Mouse (Mus musculus) retina, postnatal 7 days (tissue): ENCODE data around the gene Krtap9-5.

ENCODE experiments used
- DNase-seq: peaks from one replicate; pipeline ENCODE4 v3.0.0-alpha.2; 2012; ENCODE audit warnings: low read depth, low spot score

Gene Krtap9-5

GRCm38 (mm10) chr11:99948175-99948574, at the start of gene Krtap9-5:
Krtap9-5 (plus strand) TSS chr11:99948475.
- no peak for DNase-seq

DNA sequence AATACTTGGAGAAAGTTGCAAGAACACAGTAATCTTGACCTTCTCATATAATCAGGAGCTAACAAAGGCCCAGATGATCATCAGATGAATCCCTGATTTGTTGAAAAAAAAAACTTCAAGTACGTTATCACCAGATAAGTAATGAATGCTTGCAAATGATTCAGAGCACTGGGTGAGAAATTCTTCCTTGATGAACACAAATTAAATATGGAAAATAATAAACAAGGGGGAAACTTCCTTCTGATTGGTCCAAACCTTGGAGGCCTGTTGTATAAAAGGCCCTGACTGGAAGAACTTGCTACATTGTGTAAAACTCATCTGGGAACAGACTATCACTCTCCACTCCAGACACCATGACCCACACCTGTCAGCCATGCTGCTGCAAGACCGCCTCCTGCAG, 40.7 kb upstream of the Krtap9-5 start, which contains the start of gene Krtap31-1:
TSS of gene Krtap31-1 (plus strand) at position 301 of the 400 bp plus-strand sequence.
- no peak for DNase-seq

GRCm38 (mm10) chr11:99914451-99914850, 33.8 kb upstream of the Krtap9-5 start, which contains the start of gene Gm11565:
Gm11565 (plus strand) TSS chr11:99914751.
- DNase-seq: no peak

DNA sequence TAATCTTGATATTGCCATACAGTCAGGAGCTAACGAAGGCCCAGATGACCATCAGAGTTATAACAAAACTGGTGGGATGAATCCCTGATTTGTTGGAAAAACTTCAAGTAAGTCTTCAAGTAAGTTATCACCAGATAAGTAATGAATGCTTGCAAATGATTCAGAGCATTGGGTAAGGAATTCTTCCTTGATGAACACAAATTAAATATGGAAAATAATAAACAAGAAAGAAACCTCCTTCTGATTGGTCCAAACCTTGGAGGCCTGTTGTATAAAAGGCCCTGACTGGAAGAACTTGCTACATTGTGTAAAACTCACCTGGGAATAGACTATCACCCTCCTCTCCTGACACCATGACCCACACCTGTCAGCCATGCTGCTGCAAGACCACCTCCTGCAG, 12.3 kb upstream of the Krtap9-5 start, which contains the start of gene Krtap31-2:
TSS of gene Krtap31-2 (plus strand) at position 301 of the 400 bp plus-strand sequence.
- DNase-seq: no peak

DNA sequence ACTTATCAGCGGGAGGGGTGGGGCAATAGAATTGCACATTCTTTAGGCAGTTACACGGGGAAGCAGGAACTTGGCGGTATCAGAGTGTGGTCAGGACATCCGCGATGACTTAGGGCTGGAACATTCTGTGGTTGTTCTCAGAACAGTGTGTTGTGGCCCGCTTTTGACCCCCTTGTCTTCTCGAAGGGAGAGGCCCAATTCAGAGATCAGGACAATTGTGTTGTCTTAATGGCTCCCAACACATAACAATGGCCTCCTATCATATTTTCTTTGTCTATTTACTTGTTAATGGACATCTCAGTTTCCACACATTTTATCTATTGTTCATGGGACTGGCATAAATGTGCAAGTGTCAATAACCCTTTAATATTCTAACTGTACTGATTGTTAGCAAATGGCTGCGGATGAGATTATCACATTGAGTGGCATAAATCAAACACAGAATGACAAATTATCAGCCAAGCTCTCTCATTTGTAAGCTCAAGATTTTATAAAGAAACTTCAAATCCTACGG, 10.5 kb upstream of the Krtap9-5 start:
- no peak for DNase-seq

- no peak for DNase-seq
Measured at GRCm38 (mm10) chr11:99964213-99964612, 15.9 kb downstream of the Krtap9-5 start.

GRCm38 (mm10) chr11:99965961-99966360, 17.7 kb downstream of the Krtap9-5 start:
- DNase-seq: no peak

DNA sequence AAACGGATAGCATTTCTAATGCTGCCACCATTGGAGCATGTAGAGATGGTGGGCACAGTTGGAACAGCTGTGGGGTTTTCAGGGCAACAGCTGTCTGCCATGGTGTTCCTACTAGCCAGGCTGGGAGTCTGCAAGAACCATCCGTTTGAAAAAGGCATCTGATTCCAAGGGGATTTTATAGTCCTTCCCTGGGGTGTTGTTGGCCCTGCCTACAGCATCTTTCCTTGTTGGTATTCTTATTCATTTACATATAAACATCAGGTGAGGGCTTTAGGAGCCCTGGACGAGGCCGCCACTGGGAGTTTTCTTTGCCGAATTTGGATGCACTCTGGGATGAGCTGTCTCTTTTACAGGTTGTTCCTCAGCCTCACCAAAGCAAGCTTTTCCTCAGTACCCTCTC, 30.7 kb downstream of the Krtap9-5 start, which contains the start of gene Krtap29-1:
TSS of gene Krtap29-1 (minus strand) at position 101 of the 400 bp plus-strand sequence.
- no peak for DNase-seq

DNA sequence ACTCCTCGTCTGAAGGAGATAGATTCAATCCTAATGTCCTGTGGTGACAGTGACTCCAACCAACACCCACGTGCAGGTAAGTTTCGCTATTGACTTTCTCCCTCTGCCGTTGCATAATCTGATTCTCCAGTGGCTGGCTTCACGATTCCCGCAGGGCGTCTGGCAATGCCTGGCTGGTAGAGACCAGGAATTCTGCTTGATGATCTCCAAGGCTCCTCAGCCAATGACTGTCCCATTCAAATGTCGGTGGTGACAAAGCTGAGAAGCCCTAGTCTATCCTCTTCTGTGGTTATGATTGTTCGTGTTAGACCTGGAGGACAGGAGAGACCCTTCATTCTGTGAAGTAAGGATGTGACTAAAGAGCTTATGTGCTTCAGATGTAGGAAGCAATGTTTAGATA, 34.5 kb downstream of the Krtap9-5 start:
- DNase-seq: no peak

- DNase-seq: no peak
Measured at GRCm38 (mm10) chr11:99983442-99983841, 35.2 kb downstream of the Krtap9-5 start.

- DNase-seq: peak; percentile 29
Measured at GRCm38 (mm10) chr11:99985291-99986092, 37.2 kb downstream of the Krtap9-5 start.

- no peak for DNase-seq
Measured at GRCm38 (mm10) chr11:99986180-99986647, 37.9 kb downstream of the Krtap9-5 start, which contains the start of gene Krtap16-1. Krtap16-1 (minus strand) TSS chr11:99986597.

DNA sequence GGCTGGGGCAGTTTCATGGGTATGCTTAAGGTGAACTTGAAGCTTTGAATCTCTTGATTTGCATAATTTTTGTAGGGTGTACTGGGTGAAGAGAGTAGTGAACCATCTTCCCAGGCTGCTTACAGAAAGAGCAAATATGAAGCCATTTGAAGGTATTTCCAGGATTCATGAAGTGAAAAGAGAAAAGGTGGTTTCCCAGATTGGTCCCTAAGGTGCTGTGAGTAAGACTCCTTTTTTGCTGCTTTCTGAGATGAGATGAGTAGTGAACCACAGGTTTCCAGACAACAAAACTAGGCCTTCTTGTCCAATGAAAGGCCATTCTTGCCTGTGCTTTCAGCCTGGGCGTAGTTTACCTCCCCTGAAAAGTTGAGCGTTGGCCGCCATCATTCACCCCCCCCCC, 40.3 kb downstream of the Krtap9-5 start:
- no peak for DNase-seq

DNA sequence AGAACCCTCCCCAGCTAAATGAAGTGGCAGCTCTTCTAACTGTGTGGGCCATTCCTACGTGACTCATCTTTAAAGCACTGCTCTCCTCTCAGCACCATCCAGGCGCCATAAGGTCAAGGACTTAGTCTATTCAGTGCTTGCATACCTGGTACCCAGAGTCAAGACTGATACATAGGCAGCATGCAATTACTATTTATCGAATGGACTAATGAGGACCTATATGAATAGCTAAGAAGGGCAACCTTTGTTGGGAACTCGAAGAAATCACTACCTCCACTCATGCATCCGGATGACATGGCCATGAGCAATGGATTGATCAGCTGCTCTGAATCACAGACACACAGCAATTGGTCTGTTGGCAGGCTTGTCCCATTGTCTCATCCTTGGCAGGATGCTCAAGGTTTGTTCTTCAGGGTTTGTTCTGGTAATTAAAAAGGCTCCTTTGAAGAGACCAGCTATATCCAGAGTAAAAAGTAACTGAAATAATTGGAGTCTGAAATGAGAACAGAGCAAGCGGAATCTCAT, 41.7 kb downstream of the Krtap9-5 start:
- no peak for DNase-seq

DNA sequence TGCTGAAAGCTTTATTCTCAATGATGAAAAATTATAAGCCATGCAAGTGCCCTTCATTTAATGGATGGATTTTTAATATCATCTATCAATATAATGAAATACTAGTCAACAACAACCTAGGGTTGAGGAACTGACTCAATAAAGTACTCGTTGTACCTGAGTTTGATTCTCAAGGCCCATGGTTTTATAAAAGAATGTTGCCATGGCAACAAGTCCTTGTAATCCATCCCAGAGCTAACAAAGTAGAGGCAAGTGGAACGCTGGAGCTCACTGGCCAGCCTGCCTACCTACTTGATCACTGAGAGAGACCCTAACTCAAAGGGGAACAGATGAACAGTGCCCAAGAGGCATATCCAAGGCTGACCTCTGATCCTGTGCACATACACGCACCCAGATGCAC, 42.3 kb downstream of the Krtap9-5 start:
- no peak for DNase-seq

GRCm38 (mm10) chr11:99993620-99994383, 45.5 kb downstream of the Krtap9-5 start, which contains the start of gene Krtap17-1:
Krtap17-1 (minus strand) TSS chr11:99993994.
- no peak for DNase-seq

GRCm38 (mm10) chr11:99994384-99994661, 46.0 kb downstream of the Krtap9-5 start:
- no peak for DNase-seq

DNA sequence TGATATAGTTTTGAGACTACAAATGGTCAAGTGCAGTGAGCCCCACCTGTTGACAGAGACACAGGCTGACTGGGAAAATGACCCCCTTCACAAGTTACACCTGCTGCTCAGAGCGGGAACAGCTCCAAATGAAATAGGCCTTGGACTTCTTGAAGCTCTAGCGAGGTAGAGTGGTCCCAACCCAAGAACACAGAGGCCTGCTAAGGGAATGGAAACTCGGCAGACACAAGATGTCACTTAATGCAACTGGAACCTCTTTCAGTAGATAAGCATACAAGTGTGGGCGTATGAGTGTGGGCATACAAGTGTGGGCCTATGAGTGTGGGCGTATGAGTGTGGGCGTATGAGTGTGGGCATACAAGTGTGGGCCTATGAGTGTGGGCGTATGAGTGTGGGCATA, 50.8 kb downstream of the Krtap9-5 start:
- no peak for DNase-seq
